Comparison of ENCODE assay signal across 14 mouse cellular contexts in the genomic region with DNA sequence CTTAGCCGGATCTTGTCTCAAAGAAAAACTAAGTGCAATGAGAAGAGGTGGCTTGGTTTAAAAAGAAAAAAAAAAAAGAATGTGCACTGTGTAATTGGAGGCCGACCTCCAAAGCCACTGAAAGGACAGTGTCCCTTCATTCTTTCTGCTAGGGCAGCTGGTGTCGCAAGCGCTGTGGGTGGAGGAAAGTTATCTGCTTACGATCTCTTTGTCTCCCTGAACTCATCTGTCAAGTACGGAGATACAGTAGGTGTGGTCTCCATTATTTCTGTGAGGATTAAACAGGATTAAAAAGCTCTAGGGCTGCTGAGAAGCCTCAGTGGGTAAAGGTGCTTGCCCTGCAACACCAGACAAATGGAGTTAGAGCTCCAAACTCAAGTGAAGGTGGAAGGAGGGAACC.
"Had no signal": no experiment of that assay in that cellular context is flagged by ENCODE, and none has a peak within 500 bp of the region (broad histone marks: within the 10 kb centered on the region; RNA-seq: fewer than 3 reads in every experiment).

No protein-coding gene starts in this region.

- H3K9me3 ChIP-seq: limb, embryonic 12.5 days; midbrain, embryonic 10.5 days; midbrain, embryonic 15.5 days; neural tube, embryonic 13.5 days had no signal

- H3K27ac ChIP-seq: layer of hippocampus, adult 2 months; limb, embryonic 12.5 days; liver, embryonic 14.5 days; midbrain, embryonic 10.5 days; midbrain, embryonic 15.5 days; neural tube, embryonic 13.5 days had no signal

- H3K4me3 ChIP-seq: layer of hippocampus, adult 2 months; limb, embryonic 12.5 days; midbrain, embryonic 10.5 days; midbrain, embryonic 15.5 days; neural tube, embryonic 13.5 days had no signal

- H3K4me2 ChIP-seq: limb, embryonic 12.5 days; midbrain, embryonic 15.5 days; neural tube, embryonic 13.5 days had no signal

- DNase-seq: kidney, postnatal 10 days; kidney, postnatal 4 days; lung, adult 2 months; lung, postnatal 36 days; right cerebral cortex, adult 18-20 months; right cerebral cortex, postnatal 25 days; thymus, postnatal 36 days had no signal

- ATAC-seq: lung, postnatal 0 days; midbrain, embryonic 15.5 days had no signal

- H3K27me3 ChIP-seq: neural tube, embryonic 13.5 days had no signal

- H3K36me3 ChIP-seq: limb, embryonic 12.5 days; midbrain, embryonic 10.5 days; midbrain, embryonic 15.5 days; neural tube, embryonic 13.5 days had no signal

- H3K4me1 ChIP-seq: neural tube, embryonic 13.5 days had no signal

- H3K9ac ChIP-seq: limb, embryonic 12.5 days; liver, embryonic 14.5 days; midbrain, embryonic 15.5 days; neural tube, embryonic 13.5 days had no signal
